Mouse (Mus musculus) adrenal gland, postnatal 4 days (tissue): ENCODE data around the gene Islr2. TPM values are rescaled to one million over a fixed set of nuclear protein-coding genes. Genes with fewer than 3 reads are reported as not detected.

Source experiments
- DNase-seq, 2 experiments: peaks; one replicate each; pipeline ENCODE4 v3.0.0; 2021 to 2022; ENCODE audit warnings: low spot score in 2 of 2, mixed read lengths in 2 of 2
- total RNA-seq, 2 experiments: library from RNA; stranded (reverse); gene quantifications; 2 replicates each; pipeline ENCODE4 v1.2.3; 2021

Islr2 gene
- total RNA-seq, 2 experiments from 2014 or later, result 8.2 to 10.3 TPM

GRCm38 (mm10) chr9:58197781-58198701 lies 6.1 kb downstream of the Islr2 start:
- no peak for DNase-seq

GRCm38 (mm10) chr9:58196610-58197567 lies 7.2 kb downstream of the Islr2 start:
- DNase-seq, result no peak

- DNase-seq, result no peak
These were observed 8.0 kb downstream of the Islr2 start for GRCm38 (mm10) chr9:58196141-58196540.

- DNase-seq, result no peak
These were observed 8.4 kb downstream of the Islr2 start for GRCm38 (mm10) chr9:58195671-58196070.

GRCm38 (mm10) chr9:58194222-58194621 lies 9.9 kb downstream of the Islr2 start:
- no peak for DNase-seq

GRCm38 (mm10) chr9:58184456-58184855 lies 19.7 kb downstream of the Islr2 start:
- no peak for DNase-seq

GRCm38 (mm10) chr9:58179390-58179789 lies 24.7 kb downstream of the Islr2 start:
- no peak for DNase-seq

GRCm38 (mm10) chr9:58177165-58177564 lies 27.0 kb downstream of the Islr2 start:
- no peak for DNase-seq

GRCm38 (mm10) chr9:58175745-58176487 lies 28.2 kb downstream of the Islr2 start:
- no peak for DNase-seq

- no peak for DNase-seq
These were observed 29.3 kb downstream of the Islr2 start for GRCm38 (mm10) chr9:58174818-58175251.

- no peak for DNase-seq
These were observed 31.3 kb downstream of the Islr2 start for GRCm38 (mm10) chr9:58172863-58173262.

GRCm38 (mm10) chr9:58169426-58169825 lies 34.7 kb downstream of the Islr2 start:
- DNase-seq, result no peak

- DNase-seq, result no peak
These were observed 35.2 kb downstream of the Islr2 start for GRCm38 (mm10) chr9:58168880-58169279.

GRCm38 (mm10) chr9:58165779-58166178 lies 38.3 kb downstream of the Islr2 start:
- DNase-seq, result no peak

- no peak for DNase-seq
These were observed 41.0 kb downstream of the Islr2 start for GRCm38 (mm10) chr9:58163146-58163545.

GRCm38 (mm10) chr9:58162173-58162572 lies 41.9 kb downstream of the Islr2 start:
- DNase-seq, result no peak

GRCm38 (mm10) chr9:58160315-58160714 lies 43.8 kb downstream of the Islr2 start:
- DNase-seq, result no peak

GRCm38 (mm10) chr9:58159855-58160254 lies 44.3 kb downstream of the Islr2 start:
- DNase-seq, result no peak

- no peak for DNase-seq
These were observed 45.4 kb downstream of the Islr2 start for GRCm38 (mm10) chr9:58158541-58159311.

GRCm38 (mm10) chr9:58157838-58158237 lies 46.3 kb downstream of the Islr2 start:
- no peak for DNase-seq
